Mouse (Mus musculus) limb, embryonic 13.5 days (tissue): ENCODE results near the gene Synj1. TPM values are rescaled to one million over a fixed set of nuclear protein-coding genes. Genes with fewer than 3 reads are reported as not detected.
A peak's percentile ranks its signal among the peaks of the same experiment; 100 is the strongest.

Experiments
- ATAC-seq: fragments of 200-750 bp; cut with Nextera tagmentation; 2 replicates; pipeline ENCODE4 v1.8.0; 2017; ENCODE audit warnings: low read depth, moderate number of reproducible peaks, moderate TSS enrichment; ENCODE audit not compliant: low FRiP score
- H3K27ac ChIP-seq: fragments of 300-500 bp; sonication (generic); 2 replicates; pipeline ENCODE4 v1.5.1; 2015; ENCODE audit warnings: inconsistent platforms, mild to moderate bottlenecking, moderate library complexity
- H3K27me3 ChIP-seq: fragments of 300-500 bp; sonication (generic); 2 replicates; pipeline ENCODE4 v1.6.1; 2015; ENCODE audit warnings: mild to moderate bottlenecking, inconsistent platforms
- H3K36me3 ChIP-seq: fragments of 300-500 bp; sonication (generic); 2 replicates; pipeline ENCODE4 v1.6.1; 2015; ENCODE audit warnings: inconsistent platforms, mild to moderate bottlenecking, moderate library complexity
- H3K4me1 ChIP-seq: fragments of 300-500 bp; sonication (generic); 2 replicates; pipeline ENCODE4 v1.6.1; 2015; ENCODE audit warnings: inconsistent platforms
- H3K4me2 ChIP-seq: fragments of 300-500 bp; sonication (generic); replicated peaks from 2 replicates; pipeline ENCODE4 v1.6.1; 2015; ENCODE audit warnings: inconsistent platforms, mild to moderate bottlenecking, moderate library complexity
- H3K4me3 ChIP-seq: fragments of 300-500 bp; sonication (generic); 2 replicates; pipeline ENCODE4 v1.5.1; 2015; ENCODE audit warnings: moderate library complexity, mild to moderate bottlenecking, inconsistent platforms
- H3K9ac ChIP-seq: fragments of 300-500 bp; sonication (generic); 2 replicates; pipeline ENCODE4 v1.6.1; 2015; ENCODE audit warnings: mild to moderate bottlenecking, inconsistent platforms
- H3K9me3 ChIP-seq: fragments of 300-500 bp; sonication (generic); 2 replicates; pipeline ENCODE4 v1.6.1; 2016; ENCODE audit warnings: inconsistent platforms
- WGBS: fragments of 180-500 bp; shearing (Covaris S2); methylation state at CpG from one replicate; pipeline ENCODE4 v1.1.7; 2015; 5-methylcytosine and 5-hydroxymethylcytosine counted together
- polyA plus RNA-seq: library from polyadenylated mRNA; unstranded; fragments of >200 nt; fragmentation: Nextera tagmentation; extraction: Ambion mirVana; gene quantifications from 2 replicates; pipeline ENCODE4 v1.2.1, GENCODE M21; 2015

The Synj1 gene
- polyA plus RNA-seq, 1 experiment from 2014 or later: 11.0 TPM

DNA sequence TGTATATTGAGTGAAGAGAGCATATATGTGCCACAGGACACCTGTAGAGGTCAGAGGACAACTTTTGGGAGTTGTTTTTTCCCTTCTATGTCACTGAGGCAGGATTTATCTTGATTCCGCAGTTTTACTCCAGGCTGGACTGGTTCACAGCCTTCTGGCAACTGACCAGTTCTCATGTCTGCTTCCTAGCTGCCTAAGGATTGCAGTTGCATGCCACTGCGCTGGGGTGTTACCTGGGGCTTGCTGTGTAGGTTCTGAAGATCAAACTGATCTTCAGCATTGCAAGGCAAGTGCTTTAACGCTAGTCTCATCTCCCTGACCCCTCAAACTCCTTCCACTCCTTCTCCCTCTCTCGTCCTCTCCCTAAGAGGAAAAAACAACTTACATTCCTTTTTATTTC, 47.9 kb downstream of the Synj1 start:
- no peaks in the 10 kb centered on the region for H3K27me3 ChIP-seq
- peaks cover 22% of the 10 kb centered on the region for H3K36me3 ChIP-seq
- no peak for ATAC-seq
- no peaks in the 10 kb centered on the region for H3K9me3 ChIP-seq
- no peaks in the 10 kb centered on the region for H3K4me1 ChIP-seq
- H3K27ac ChIP-seq: no peak overlapping the region
- WGBS: 92% methylated on average over 4 of the region's 4 CpGs
- H3K4me3 ChIP-seq: no peak overlapping the region
- H3K4me2 ChIP-seq: no peak overlapping the region
- no peak overlapping the region for H3K9ac ChIP-seq

DNA sequence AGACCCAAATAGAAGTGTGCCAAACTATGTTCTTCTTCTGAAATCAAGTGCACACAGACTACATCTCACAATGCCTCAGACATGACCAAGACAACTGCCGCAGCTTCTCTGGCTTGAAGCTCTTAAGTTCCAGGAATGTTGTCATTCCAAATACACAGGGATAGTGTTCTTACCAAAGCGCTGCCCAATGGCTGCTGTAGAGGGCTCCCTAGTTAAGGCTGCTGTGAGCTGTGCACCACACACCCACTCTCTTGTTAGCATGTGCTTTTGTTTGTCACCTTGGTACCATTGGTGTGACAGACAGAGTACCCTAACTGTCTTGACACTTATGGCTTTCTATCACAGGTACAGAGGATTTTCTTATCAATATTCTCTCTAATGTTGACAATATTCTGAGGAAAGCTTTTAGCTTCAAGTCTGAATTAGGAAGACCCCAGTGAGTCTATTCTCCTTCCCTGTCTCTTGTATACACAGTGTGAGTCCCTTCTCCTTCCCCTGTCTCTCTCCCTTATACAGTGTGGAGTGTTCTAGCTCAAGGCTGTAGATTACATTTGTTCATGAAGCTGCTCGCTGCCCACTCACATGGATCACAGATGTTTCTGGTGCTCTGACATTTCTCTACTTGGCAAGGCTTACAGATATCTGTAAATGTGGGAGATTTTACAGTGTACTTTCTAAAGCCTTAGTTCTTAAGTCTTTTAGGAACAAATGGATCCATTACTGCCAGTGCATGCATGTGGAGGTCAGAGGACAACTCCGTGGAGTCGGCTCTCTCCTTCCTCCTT, 52.6 kb downstream of the Synj1 start:
- H3K27me3 ChIP-seq: no peaks in the 10 kb centered on the region
- no peak overlapping the region for H3K9ac ChIP-seq
- peaks cover 12% of the 10 kb centered on the region for H3K36me3 ChIP-seq
- H3K9me3 ChIP-seq: no peaks in the 10 kb centered on the region
- 84% methylated on average over 5 of the region's 5 CpGs for WGBS
- no peak overlapping the region for H3K4me3 ChIP-seq
- no peak for ATAC-seq
- 0 out of 2 replicates have a peak, but pooled peaks cover 2% of the 10 kb centered on the region for H3K4me1 ChIP-seq
- H3K27ac ChIP-seq: no peak overlapping the region
- H3K4me2 ChIP-seq: no peak overlapping the region

DNA sequence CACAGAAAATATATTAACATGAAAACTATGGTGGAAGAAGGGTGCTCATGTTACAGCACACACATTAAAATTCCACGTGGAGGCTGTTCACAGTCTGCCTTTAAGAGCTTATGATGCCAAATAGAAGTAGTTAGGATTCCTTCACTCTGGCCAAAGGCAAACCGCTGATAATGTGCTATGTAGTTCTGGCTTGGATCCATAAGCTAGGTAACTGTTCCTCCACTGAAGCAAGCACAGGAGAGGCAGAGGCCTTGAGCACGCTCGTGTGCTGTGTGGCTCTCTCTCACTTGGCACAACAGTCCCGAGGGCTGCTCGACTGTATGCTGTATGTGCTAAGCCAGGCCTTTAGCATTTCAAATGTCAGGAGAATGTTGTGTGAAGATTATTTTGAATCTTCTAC, 55.6 kb downstream of the Synj1 start:
- Histone ChIP-seq H3K9ac (no peak overlapping the region), H3K4me2 (no peak overlapping the region), H3K27ac (no peak overlapping the region), H3K36me3 (peaks cover 26% of the 10 kb centered on the region), H3K27me3 (no peaks in the 10 kb centered on the region), H3K9me3 (no peaks in the 10 kb centered on the region), H3K4me1 (0 out of 2 replicates have a peak, but pooled peaks cover 2% of the 10 kb centered on the region), H3K4me3 (no peak overlapping the region)
- ATAC-seq: no peak
- 64% methylated on average over 6 of the region's 6 CpGs for WGBS

DNA sequence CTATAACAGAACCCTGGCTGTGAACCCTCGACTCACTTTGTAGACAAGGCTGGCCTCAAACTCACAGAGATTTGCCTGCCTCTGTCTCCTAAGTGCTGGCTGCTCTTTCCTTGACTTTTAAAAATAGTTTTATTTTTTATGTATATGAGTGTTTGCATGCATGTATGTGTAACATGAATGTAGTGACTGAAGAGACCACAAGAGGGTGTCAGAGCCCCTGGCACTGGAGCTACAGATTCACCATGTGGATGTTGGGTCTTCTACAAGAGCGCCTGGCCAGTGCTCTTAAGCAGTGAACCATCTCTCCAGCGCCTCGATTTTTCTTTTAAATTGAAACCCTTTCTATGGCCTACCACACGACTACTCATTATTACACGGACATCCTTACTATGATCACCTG, 57.3 kb downstream of the Synj1 start:
- H3K27me3 ChIP-seq: no peaks in the 10 kb centered on the region
- H3K4me1 ChIP-seq: 0 out of 2 replicates have a peak, but pooled peaks cover 2% of the 10 kb centered on the region
- no peak overlapping the region for H3K4me3 ChIP-seq
- no peak for ATAC-seq
- H3K9me3 ChIP-seq: no peaks in the 10 kb centered on the region
- H3K27ac ChIP-seq: no peak overlapping the region
- H3K4me2 ChIP-seq: no peak overlapping the region
- 89% methylated on average over 6 of the region's 6 CpGs for WGBS
- H3K36me3 ChIP-seq: peaks cover 30% of the 10 kb centered on the region
- H3K9ac ChIP-seq: no peak overlapping the region

DNA sequence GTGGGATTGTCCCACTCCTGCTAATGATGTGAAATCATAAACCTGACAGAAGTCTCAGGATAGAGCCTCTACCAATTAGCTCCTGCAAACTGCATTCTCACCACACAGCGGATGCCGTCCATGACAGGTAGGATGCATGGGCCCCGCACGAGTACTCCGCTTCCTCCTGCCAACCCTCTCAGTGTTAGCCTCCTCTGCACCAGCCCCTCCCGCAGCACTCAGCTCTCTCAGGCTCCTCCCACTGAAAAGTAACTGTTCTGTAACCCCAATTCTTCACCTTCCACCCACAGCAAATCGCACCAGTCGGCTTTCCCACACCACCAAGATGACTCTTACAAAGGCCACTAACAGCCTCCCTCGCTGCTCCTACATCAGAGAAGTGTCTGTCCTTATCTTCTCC, 58.0 kb downstream of the Synj1 start:
- Histone ChIP-seq H3K27me3 (no peaks in the 10 kb centered on the region), H3K9ac (no peak overlapping the region)
- WGBS: 90% methylated on average over 9 of the region's 9 CpGs

DNA sequence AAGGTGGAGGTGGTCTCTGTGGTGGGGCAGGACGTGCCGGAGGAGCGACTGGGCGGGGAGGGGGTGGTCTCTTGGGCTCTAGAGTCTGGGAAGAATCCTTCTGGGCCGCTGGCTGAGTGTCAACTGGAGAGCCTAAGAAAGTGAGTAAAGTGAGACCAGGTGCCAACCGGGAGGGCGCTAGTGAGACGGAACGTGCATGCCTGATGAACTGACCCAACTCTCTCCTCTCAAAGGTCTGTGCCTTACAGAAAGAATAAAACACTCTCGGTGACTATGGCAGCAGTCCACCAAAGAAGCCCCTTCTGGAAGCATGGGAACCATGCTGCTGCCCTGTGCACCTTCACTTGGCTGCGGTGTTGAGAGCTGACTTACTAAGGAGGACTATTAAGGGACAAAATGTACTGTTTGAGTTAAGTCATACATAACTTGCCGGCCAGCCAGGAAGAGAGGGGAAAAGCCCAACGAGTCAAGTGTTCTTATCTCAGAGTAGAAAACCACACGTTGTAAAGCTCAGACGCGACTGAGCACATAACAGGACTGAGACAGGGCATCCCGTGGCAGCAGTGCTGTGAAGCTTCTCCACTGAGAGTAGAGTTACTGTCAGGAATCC, 60.6 kb downstream of the Synj1 start:
- Histone ChIP-seq H3K36me3 (peaks cover 36% of the 10 kb centered on the region), H3K9ac (no peak overlapping the region), H3K4me1 (no peaks in the 10 kb centered on the region), H3K4me3 (no peak overlapping the region), H3K27ac (no peak overlapping the region), H3K9me3 (no peaks in the 10 kb centered on the region), H3K27me3 (no peaks in the 10 kb centered on the region), H3K4me2 (no peak overlapping the region)
- no peak for ATAC-seq
- 55% methylated on average over 17 of the region's 17 CpGs for WGBS

More for the DNA sequence above, 58.0 kb downstream of the Synj1 start:
- H3K4me1 ChIP-seq: 0 out of 2 replicates have a peak, but pooled peaks cover 2% of the 10 kb centered on the region
- H3K4me2 ChIP-seq: no peak overlapping the region
- H3K36me3 ChIP-seq: peaks cover 30% of the 10 kb centered on the region
- no peak for ATAC-seq
- H3K4me3 ChIP-seq: no peak overlapping the region
- H3K27ac ChIP-seq: no peak overlapping the region
- H3K9me3 ChIP-seq: no peaks in the 10 kb centered on the region

DNA sequence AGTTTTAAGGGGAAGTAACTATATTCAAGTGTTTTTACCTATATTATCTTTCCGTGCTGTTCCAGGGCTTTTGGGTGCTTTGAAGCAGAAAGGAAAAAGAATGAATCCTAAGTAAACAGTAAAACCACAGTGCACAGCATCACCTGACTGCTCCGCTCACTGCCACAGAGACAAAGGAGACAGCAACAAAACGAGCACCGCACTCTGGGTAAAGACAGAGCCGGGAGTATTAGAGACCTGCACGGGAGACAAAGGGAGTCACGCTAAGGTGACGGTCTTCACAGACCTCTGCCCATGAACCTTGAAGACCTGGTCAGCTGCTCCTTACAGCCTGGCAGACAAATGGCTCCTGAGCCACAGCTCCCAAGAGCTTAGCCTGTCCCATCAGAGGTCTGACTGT, 64.1 kb downstream of the Synj1 start:
- no peaks in the 10 kb centered on the region for H3K27me3 ChIP-seq
- H3K9ac ChIP-seq: no peak overlapping the region
- no peak overlapping the region for H3K27ac ChIP-seq
- 87% methylated on average over 8 of the region's 8 CpGs for WGBS
- H3K4me3 ChIP-seq: no peak overlapping the region
- H3K4me2 ChIP-seq: no peak overlapping the region
- no peaks in the 10 kb centered on the region for H3K9me3 ChIP-seq
- no peaks in the 10 kb centered on the region for H3K4me1 ChIP-seq
- H3K36me3 ChIP-seq: peaks cover 30% of the 10 kb centered on the region
- no peak for ATAC-seq

DNA sequence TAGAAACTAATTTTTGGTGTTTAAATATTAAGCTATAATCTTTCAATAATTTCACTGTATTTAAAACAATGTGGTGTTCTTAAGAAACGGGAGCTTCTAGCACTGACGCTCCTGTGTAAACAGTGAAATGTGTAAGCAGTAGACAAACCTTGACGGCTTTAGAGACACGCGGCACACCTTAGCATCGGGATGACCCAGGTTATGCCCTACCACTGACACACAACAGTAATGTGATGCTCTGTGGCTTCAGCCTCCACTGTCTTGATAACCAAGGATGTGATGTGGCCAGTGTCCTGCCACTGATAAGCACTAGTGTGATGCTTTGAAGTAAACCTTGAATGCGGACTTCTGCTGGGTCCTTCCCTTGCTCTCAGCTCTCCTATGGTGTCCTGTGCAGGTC, 69.9 kb downstream of the Synj1 start:
- ATAC-seq: no peak
- Histone ChIP-seq H3K4me3 (no peak overlapping the region), H3K9ac (no peak overlapping the region), H3K27ac (no peak overlapping the region), H3K4me2 (no peak overlapping the region), H3K36me3 (peaks cover 20% of the 10 kb centered on the region), H3K9me3 (no peaks in the 10 kb centered on the region), H3K4me1 (no peaks in the 10 kb centered on the region), H3K27me3 (no peaks in the 10 kb centered on the region)
- WGBS: 90% methylated on average over 7 of the region's 7 CpGs

DNA sequence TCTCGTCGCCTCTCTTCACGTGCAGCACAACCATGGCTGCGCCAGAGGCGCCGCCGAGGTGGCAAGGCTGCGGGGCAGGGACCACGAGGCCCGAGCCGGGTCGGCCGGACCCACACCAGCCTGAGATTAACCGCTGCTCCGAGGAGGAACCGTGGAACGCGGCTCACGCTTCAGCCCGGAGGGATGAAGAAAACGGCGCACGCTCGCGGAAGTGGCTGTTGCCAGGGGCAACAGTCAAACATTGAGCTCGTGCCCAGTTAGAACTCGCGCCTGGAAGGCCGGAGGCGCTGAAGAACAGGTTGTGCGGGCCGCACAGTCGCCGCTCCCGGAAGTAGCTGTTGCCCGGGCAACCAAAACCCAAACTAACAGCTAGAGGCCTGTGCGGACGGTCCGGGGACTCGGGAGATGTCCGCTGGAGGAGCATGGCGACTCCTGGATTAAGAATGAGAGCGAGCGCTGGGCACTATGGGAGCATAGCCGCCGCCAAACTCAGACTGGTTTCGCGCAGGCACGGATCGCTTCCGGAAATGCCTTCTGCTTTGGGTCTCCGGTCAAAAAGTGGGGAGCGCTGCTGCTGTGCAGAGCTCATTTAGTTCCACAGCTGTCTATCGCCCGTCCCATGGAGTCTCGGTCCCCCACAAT, 76.3 kb downstream of the Synj1 start, which contains the start of gene Cfap298:
Cfap298 (minus strand) TSS at position 428 of the 642 bp plus-strand sequence.
- WGBS: under 1% methylated on average over 56 of the region's 56 CpGs
- Histone ChIP-seq H3K27ac (peak within 1 kb of the TSS; percentile 76), H3K9ac (peak within 1 kb of the TSS; percentile 81), H3K4me1 (0 out of 2 replicates have a peak, but pooled peaks cover 2% of the 10 kb centered on the region), H3K4me2 (peak within 1 kb of the TSS; percentile 80), H3K9me3 (no peaks in the 10 kb centered on the region), H3K27me3 (no peaks in the 10 kb centered on the region), H3K4me3 (peak within 1 kb of the TSS; percentile 81), H3K36me3 (peaks cover 7% of the 10 kb centered on the region)
- peak; percentile 97 for ATAC-seq

DNA sequence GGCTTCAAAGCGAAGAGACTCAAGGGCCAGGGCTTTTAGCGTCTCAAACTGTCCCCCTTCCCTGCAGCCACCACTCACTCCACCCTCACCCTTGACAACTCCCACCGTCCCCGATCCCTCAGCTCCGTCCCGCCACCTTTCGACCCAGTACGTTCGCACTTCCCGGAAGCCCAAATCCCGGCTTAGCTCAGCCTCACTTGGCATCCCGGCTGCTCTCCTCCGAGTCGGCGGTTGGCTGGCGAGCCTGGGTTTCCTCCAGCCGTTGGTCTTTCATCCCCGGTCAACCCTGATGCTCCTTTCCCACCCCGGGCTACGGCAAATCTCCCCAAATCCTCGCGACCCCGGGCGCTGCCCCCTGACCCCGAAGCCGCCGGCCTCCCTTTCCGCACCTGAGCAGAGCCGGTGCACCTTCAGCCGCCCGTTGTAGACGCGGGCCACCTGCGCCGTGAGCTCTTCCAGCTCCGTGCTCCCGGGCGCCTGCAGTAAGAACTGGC, 76.9 kb downstream of the Synj1 start:
- Histone ChIP-seq H3K4me2 (peak overlapping the region; percentile 80), H3K4me3 (peak overlapping the region; percentile 81), H3K9ac (peak overlapping the region; percentile 81), H3K27ac (peak overlapping the region; percentile 76), H3K9me3 (no peaks in the 10 kb centered on the region), H3K36me3 (peaks cover 12% of the 10 kb centered on the region), H3K27me3 (no peaks in the 10 kb centered on the region), H3K4me1 (0 out of 2 replicates have a peak, but pooled peaks cover 2% of the 10 kb centered on the region)
- peak; percentile 73 for ATAC-seq
- WGBS: under 1% methylated on average over 38 of the region's 38 CpGs

DNA sequence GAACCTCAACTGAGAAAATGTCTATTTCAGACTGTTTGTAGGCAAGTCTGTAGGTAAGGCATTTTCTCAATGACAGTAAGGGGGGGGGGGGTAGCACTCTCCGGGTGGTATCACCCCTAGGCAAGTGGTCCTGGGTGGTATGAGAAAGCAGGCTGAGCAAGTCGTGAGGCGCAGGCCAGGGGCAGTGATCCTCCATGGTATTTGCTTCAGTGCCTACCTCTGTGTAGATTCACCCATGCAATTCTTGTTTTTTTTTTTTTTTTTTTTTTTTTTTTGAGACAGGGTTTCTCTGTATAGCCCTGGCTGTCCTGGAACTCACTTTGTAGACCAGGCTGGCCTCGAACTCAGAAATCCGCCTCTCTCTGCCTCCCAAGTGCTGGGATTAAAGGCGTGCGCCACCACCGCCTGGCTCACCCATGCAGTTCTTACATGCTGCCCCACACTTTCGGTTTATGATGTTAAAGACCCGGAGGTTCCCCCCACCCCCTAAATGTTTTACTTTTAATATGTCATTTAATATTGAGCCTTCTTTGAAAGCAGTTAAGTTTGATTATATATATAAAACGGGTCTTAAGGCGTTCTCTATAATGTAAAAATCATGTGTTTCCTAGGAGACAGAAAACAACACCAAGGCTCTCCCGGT, 77.5 kb downstream of the Synj1 start:
- Histone ChIP-seq H3K36me3 (peaks cover 15% of the 10 kb centered on the region), H3K4me2 (peak overlapping the region; percentile 80), H3K27ac (peak overlapping the region; percentile 76), H3K4me3 (peak overlapping the region; percentile 81), H3K9ac (peak overlapping the region; percentile 81), H3K4me1 (0 out of 2 replicates have a peak, but pooled peaks cover 2% of the 10 kb centered on the region), H3K27me3 (no peaks in the 10 kb centered on the region), H3K9me3 (no peaks in the 10 kb centered on the region)
- ATAC-seq: no peak
- 26% methylated on average over 13 of the region's 13 CpGs for WGBS
